Mouse (Mus musculus) forebrain, postnatal 0 days (tissue): ENCODE data around the gene Ctnnd2. TPM values are rescaled to one million over a fixed set of nuclear protein-coding genes. Genes with fewer than 3 reads are reported as not detected.

Experiments used
- ATAC-seq: fragments of 200-750 bp; cut with Nextera tagmentation; 2 replicates; pipeline ENCODE4 v1.8.0; 2017; ENCODE audit warnings: mild to moderate bottlenecking, moderate library complexity
- DNase-seq: peaks from one replicate; pipeline ENCODE4 v3.0.0-alpha.2; 2015
- H3K27ac ChIP-seq: fragments of 300-500 bp; sonication (generic); 2 replicates; pipeline ENCODE4 v1.5.1; 2014; ENCODE audit warnings: low read depth, mild to moderate bottlenecking, antibody characterized with exemption, low read length, moderate library complexity, mixed read lengths
- H3K27me3 ChIP-seq: fragments of 300-500 bp; sonication (generic); 2 replicates; pipeline ENCODE4 v1.6.1; 2014; ENCODE audit warnings: mild to moderate bottlenecking, low read length, mixed read lengths; ENCODE audit not compliant: insufficient read depth
- H3K36me3 ChIP-seq: fragments of 300-500 bp; sonication (generic); 2 replicates; pipeline ENCODE4 v1.6.1; 2014; ENCODE audit warnings: mild to moderate bottlenecking, moderate library complexity; ENCODE audit not compliant: insufficient read depth
- H3K4me1 ChIP-seq: fragments of 300-500 bp; sonication (generic); 2 replicates; pipeline ENCODE4 v1.6.1; 2014; ENCODE audit warnings: antibody characterized with exemption; ENCODE audit not compliant: insufficient read depth
- H3K4me2 ChIP-seq: fragments of 300-500 bp; sonication (generic); 2 replicates; pipeline ENCODE4 v1.6.1; 2014; ENCODE audit warnings: low read depth, mild to moderate bottlenecking, moderate library complexity
- H3K4me3 ChIP-seq: fragments of 300-500 bp; sonication (generic); 2 replicates; pipeline ENCODE4 v1.5.1; 2014; ENCODE audit warnings: low read depth, low read length, mixed read lengths
- H3K9ac ChIP-seq: fragments of 300-500 bp; sonication (generic); 2 replicates; pipeline ENCODE4 v1.6.1; 2014; ENCODE audit warnings: mild to moderate bottlenecking
- H3K9me3 ChIP-seq: fragments of 300-500 bp; sonication (generic); 2 replicates; pipeline ENCODE4 v1.6.1; 2016; ENCODE audit warnings: low read length
- CTCF ChIP-seq: sonication (generic); IDR thresholded peaks from 2 replicates; pipeline ENCODE4 v1.5.1; 2016; ENCODE audit warnings: antibody characterized with exemption, control low read depth, low read depth
- WGBS: fragments of 180-500 bp; shearing (Covaris S2); extraction: QIAGEN DNeasy Blood & Tissue Kit; methylation state at CpG from one replicate; pipeline ENCODE4 v1.1.7; 2014; 5-methylcytosine and 5-hydroxymethylcytosine counted together
- polyA plus RNA-seq: library from polyadenylated mRNA; unstranded; fragments of >200 nt; fragmentation: Nextera tagmentation; extraction: Ambion mirVana; gene quantifications from 2 replicates; pipeline ENCODE4 v1.2.1, GENCODE M21; 2015
- total RNA-seq: library from RNA; depleted of rRNA; stranded (reverse); fragments of >200 nt; gene quantifications from 2 replicates; pipeline ENCODE4 v1.2.3, GENCODE M21; 2014

The Ctnnd2 gene
- total and polyA plus RNA-seq, 2 experiments from 2014 or later, result 73.6 to 130 TPM

DNA sequence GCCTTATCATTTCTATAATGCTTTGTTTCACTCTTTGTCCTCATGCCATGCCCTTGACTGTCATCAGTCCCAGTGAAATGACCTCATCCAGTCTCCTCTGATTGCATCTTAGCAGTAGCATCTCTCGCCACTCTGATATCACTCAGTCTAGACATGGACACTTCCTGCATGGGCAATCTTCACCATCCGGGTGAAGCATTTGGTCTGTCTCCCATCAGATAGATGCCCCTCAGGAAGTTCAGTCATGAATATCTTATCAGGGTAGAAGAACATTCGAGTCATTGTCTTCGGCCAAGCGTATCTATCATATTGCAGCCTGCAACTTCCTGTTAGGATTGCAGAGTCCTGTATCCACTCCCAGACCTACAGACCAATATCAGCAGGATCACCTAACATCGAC is 523.5 kb downstream of the Ctnnd2 start:
- 95% methylated on average over 6 of the region's 6 CpGs for WGBS
- DNase-seq, result no peak
- no peak overlapping the region for H3K27ac ChIP-seq
- no peak overlapping the region for H3K4me2 ChIP-seq
- H3K9me3 ChIP-seq, result no peaks in the 10 kb centered on the region
- no peaks in the 10 kb centered on the region for H3K4me1 ChIP-seq
- H3K36me3 ChIP-seq, result no peaks in the 10 kb centered on the region
- no peak for TF ChIP-seq CTCF
- no peaks in the 10 kb centered on the region for H3K27me3 ChIP-seq
- no peak overlapping the region for H3K9ac ChIP-seq
- H3K4me3 ChIP-seq, result no peak overlapping the region
- ATAC-seq, result no peak

DNA sequence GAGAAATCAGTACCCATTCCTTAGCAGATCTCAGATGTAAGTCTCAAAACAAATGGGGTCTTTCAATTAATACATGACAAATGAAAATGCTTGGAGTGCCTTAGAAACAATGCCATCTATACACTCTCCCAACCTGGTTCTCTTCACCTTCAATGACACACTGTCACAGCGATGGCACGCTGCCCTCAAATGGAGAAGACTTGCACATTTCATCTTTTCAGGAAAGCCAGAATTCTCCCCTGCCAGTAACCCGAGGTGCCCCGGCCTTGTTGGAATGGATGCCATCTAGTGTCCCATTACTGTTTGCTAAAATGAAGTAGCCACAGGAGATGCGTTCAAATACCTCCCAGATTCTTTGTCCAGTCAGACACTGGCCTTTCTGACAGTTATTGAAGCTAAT is 525.0 kb downstream of the Ctnnd2 start:
- H3K9ac ChIP-seq, result no peak overlapping the region
- H3K9me3 ChIP-seq, result no peaks in the 10 kb centered on the region
- no peak for DNase-seq
- no peak overlapping the region for H3K27ac ChIP-seq
- H3K4me2 ChIP-seq, result no peak overlapping the region
- ATAC-seq, result no peak
- TF ChIP-seq CTCF, result 0 out of 2 replicates have a peak, but pooled peaks have one; percentile 9
- no peak overlapping the region for H3K4me3 ChIP-seq
- no peaks in the 10 kb centered on the region for H3K27me3 ChIP-seq
- WGBS, result 45% methylated on average over 5 of the region's 5 CpGs
- no peaks in the 10 kb centered on the region for H3K36me3 ChIP-seq
- no peaks in the 10 kb centered on the region for H3K4me1 ChIP-seq

- no peak for TF ChIP-seq CTCF
- Histone ChIP-seq H3K4me3 (no peak overlapping the region), H3K36me3 (no peaks in the 10 kb centered on the region), H3K9ac (no peak overlapping the region), H3K9me3 (no peaks in the 10 kb centered on the region), H3K4me1 (no peaks in the 10 kb centered on the region), H3K27me3 (no peaks in the 10 kb centered on the region), H3K4me2 (no peak overlapping the region), H3K27ac (no peak overlapping the region)
- WGBS, result 48% methylated on average over 6 of the region's 6 CpGs
- ATAC-seq, result no peak
- DNase-seq, result no peak
Measured at GRCm38 (mm10) chr15:30700762-30701161, 528.4 kb downstream of the Ctnnd2 start.

GRCm38 (mm10) chr15:30701592-30701991 is 529.2 kb downstream of the Ctnnd2 start:
- no peak overlapping the region for H3K4me3 ChIP-seq
- no peak for TF ChIP-seq CTCF

DNA sequence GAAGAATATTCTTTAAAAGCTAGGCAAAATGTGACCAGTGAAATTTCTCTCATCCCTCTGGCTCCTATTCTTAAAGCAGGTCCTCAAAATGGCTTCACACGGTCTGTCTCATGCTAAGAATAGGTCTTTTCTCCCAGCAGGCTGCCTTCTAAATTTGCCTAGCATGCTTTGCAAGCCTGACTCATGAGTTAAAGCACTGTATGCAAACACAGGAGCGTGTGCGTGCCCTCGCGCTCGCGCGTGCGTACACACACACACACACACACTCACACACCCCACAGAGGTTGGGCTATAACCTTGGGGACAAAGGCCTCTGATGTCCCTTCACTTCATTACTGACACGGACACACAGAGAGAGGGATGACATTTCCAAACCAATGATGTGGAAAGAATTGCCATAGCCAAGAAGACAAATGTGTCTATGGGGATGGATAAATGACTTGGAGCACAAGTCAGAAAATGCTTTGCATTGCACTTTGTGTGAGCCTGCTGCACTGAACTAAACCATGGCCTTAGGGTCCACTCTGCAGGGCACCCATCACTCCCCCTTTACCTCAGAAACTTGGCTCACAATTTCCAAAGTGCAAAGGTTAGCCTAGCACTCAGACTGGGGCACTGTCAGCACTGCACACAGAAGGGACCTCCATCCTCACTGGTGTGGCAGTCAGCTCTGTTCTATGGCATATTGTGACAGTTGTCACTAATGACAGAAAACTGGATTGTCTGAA is 536.8 kb downstream of the Ctnnd2 start:
- H3K27ac ChIP-seq, result 0 out of 2 replicates have a peak overlapping the region, but pooled peaks have one; percentile 16
- WGBS, result 88% methylated on average over 10 of the region's 10 CpGs
- H3K4me2 ChIP-seq, result no peak overlapping the region
- peak; percentile 58; the same call in 1 of the 2 replicates for ATAC-seq
- no peak for TF ChIP-seq CTCF
- DNase-seq, result peak; percentile 39
- no peaks in the 10 kb centered on the region for H3K4me1 ChIP-seq
- H3K9me3 ChIP-seq, result no peaks in the 10 kb centered on the region
- H3K36me3 ChIP-seq, result no peaks in the 10 kb centered on the region
- H3K4me3 ChIP-seq, result no peak overlapping the region
- no peaks in the 10 kb centered on the region for H3K27me3 ChIP-seq
- H3K9ac ChIP-seq, result no peak overlapping the region

More at GRCm38 (mm10) chr15:30701592-30701991, 529.2 kb downstream of the Ctnnd2 start:
- DNase-seq (no peak), ATAC-seq (no peak)
- Histone ChIP-seq H3K27ac (no peak overlapping the region), H3K4me2 (no peak overlapping the region), H3K27me3 (no peaks in the 10 kb centered on the region), H3K36me3 (no peaks in the 10 kb centered on the region), H3K4me1 (no peaks in the 10 kb centered on the region), H3K9ac (no peak overlapping the region), H3K9me3 (no peaks in the 10 kb centered on the region)
- WGBS, result 87% methylated on average over 5 of the region's 5 CpGs

GRCm38 (mm10) chr15:30709754-30710105 is 537.3 kb downstream of the Ctnnd2 start:
- Histone ChIP-seq H3K9me3 (no peaks in the 10 kb centered on the region), H3K27ac (no peak overlapping the region), H3K4me3 (no peak overlapping the region), H3K27me3 (no peaks in the 10 kb centered on the region), H3K4me2 (no peak overlapping the region), H3K4me1 (no peaks in the 10 kb centered on the region), H3K9ac (no peak overlapping the region), H3K36me3 (no peaks in the 10 kb centered on the region)
- WGBS, result 65% methylated on average over 2 of the region's 2 CpGs
- no peak for TF ChIP-seq CTCF
- DNase-seq (no peak), ATAC-seq (no peak)

DNA sequence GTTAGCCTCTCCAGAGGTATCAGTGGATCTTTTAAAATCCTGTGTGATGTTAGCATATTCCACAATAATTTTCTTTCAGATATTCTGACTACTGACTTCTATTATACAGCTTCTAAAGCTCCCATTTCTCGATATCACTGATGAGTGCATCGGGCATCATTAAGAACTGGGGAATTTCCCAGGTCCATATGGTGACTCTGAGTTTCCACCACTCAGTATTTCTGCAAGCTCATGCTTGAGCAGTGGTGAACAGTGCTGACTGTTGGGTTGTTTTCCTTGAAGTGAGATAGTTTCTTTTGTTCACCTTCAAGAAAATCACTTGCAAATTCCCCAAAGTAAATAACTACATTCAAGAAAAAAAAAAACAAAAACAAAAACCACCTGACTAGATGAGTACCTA is 542.4 kb downstream of the Ctnnd2 start:
- H3K4me1 ChIP-seq, result no peaks in the 10 kb centered on the region
- H3K4me2 ChIP-seq, result no peak overlapping the region
- DNase-seq (no peak), ATAC-seq (no peak)
- no peak overlapping the region for H3K4me3 ChIP-seq
- 93% methylated on average over 2 of the region's 2 CpGs for WGBS
- no peaks in the 10 kb centered on the region for H3K9me3 ChIP-seq
- no peak overlapping the region for H3K27ac ChIP-seq
- TF ChIP-seq CTCF, result no peak
- no peak overlapping the region for H3K9ac ChIP-seq
- no peaks in the 10 kb centered on the region for H3K36me3 ChIP-seq
- no peaks in the 10 kb centered on the region for H3K27me3 ChIP-seq
